Mouse (Mus musculus): ENCODE measurements around the gene Tex36.

DNA sequence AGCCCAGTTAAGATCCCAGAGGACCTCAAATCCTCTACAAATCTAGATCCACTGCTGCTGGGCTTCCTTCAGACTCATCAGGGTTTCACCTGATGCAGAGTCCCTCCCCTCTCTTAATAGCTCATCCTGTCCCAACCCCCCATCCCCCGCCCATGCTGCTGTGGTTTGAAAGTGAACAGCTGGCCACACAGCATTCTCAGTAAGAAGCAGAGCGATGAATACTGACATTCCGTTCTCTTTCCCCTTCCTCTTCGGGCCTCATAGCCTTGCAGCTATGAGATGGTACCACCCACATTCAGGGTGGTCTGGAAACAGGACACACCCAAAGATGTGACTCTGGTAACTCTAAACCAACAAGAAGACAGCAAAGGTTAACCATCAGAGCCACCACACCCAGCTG lies 25.1 kb downstream of the Tex36 start:
- no peak for TF ChIP-seq CEBPB (IDR thresholded peaks at IDR 0.05; ENCODE audit: insufficient read depth, poor library complexity, severe bottlenecking)
- no peak for TF ChIP-seq MAX (IDR thresholded peaks at IDR 0.05; ENCODE audit: low read depth)
- TF ChIP-seq E2F4 (IDR thresholded peaks at IDR 0.05; ENCODE audit: insufficient read depth), result no peak
- TF ChIP-seq POLR2A (IDR thresholded peaks at IDR 0.05; ENCODE audit: insufficient read length, low read depth), result no peak
- TF ChIP-seq POLR2AphosphoS2 (IDR thresholded peaks at IDR 0.05; ENCODE audit: insufficient read length, low read depth), result no peak
- no peak for TF ChIP-seq MYOD1 (IDR thresholded peaks at IDR 0.05; ENCODE audit: control insufficient read depth in 1 of 3, insufficient read length in 2 of 3, low read depth in 2 of 3)
- no peak for TF ChIP-seq TCF12 (IDR thresholded peaks at IDR 0.05; ENCODE audit: insufficient read depth, poor library complexity, severe bottlenecking)
- TF ChIP-seq TCF3 (IDR thresholded peaks at IDR 0.05; ENCODE audit: insufficient read length, low read depth), result no peak
- no peak for TF ChIP-seq MYOG (IDR thresholded peaks at IDR 0.05; ENCODE audit: control insufficient read depth in 1 of 3, insufficient read depth in 1 of 3, insufficient read length in 2 of 3, low read depth in 2 of 3)
- no peak for TF ChIP-seq USF1 (IDR thresholded peaks at IDR 0.05; ENCODE audit: low read depth)
